Mouse (Mus musculus) liver, embryonic 14.5 days (tissue): ENCODE measurements around the gene Srgap1. TPM values are rescaled to one million over a fixed set of nuclear protein-coding genes. Genes with fewer than 3 reads are reported as not detected.

ENCODE experiments used
- ATAC-seq: fragments of 200-750 bp; cut with Nextera tagmentation; 2 replicates; pipeline ENCODE4 v1.8.0; 2017; ENCODE audit warnings: moderate number of reproducible peaks, mild to moderate bottlenecking, moderate library complexity; ENCODE audit not compliant: insufficient read depth
- DNase-seq, 3 experiments: peaks; one replicate each; pipeline ENCODE4 v3.0.0-alpha.2; 2012 to 2013; ENCODE audit warnings: low read depth in 3 of 3, low spot score in 3 of 3
- H3K27ac ChIP-seq: fragments of 300-500 bp; sonication (generic); 2 replicates; pipeline ENCODE4 v1.5.1; 2014; ENCODE audit warnings: moderate library complexity, mild to moderate bottlenecking, control low read depth, inconsistent platforms
- H3K27me3 ChIP-seq: fragments of 300-500 bp; sonication (generic); 2 replicates; pipeline ENCODE4 v1.6.1; 2014; ENCODE audit warnings: mild to moderate bottlenecking, low read length, moderate library complexity; ENCODE audit not compliant: control insufficient read depth, insufficient read depth
- H3K36me3 ChIP-seq: fragments of 300-500 bp; sonication (generic); replicated peaks from 2 replicates; pipeline ENCODE4 v1.6.1; 2014; ENCODE audit warnings: low read depth; ENCODE audit not compliant: control insufficient read depth, insufficient read depth
- H3K4me1 ChIP-seq, 2 experiments: fragments of 200-500 bp in 1 of 2; fragments of 300-500 bp in 1 of 2; sonication (generic) in 1 of 2; replicated peaks; 2 replicates each; pipeline ENCODE4 v1.6.1; 2012 to 2014; ENCODE audit warnings: antibody characterized with exemption in 1 of 2, inconsistent platforms in 1 of 2, low read length in 1 of 2; ENCODE audit not compliant: control insufficient read depth in 2 of 2, insufficient read depth in 2 of 2
- H3K4me2 ChIP-seq: fragments of 300-500 bp; sonication (generic); 2 replicates; pipeline ENCODE4 v1.6.1; 2014; ENCODE audit warnings: low read depth, mild to moderate bottlenecking, control low read depth, moderate library complexity
- H3K4me3 ChIP-seq, 2 experiments: fragments of 200-500 bp in 1 of 2; fragments of 300-500 bp in 1 of 2; sonication (generic) in 1 of 2; 2 replicates each; pipeline ENCODE4 v1.5.1; 2012 to 2014; ENCODE audit warnings: low read depth in 2 of 2, low read length in 2 of 2, mild to moderate bottlenecking in 2 of 2, control low read depth in 1 of 2, inconsistent platforms in 1 of 2, moderate library complexity in 1 of 2; ENCODE audit not compliant: insufficient read depth in 1 of 2
- H3K9ac ChIP-seq: fragments of 300-500 bp; sonication (generic); replicated peaks from 2 replicates; pipeline ENCODE4 v1.6.1; 2014; ENCODE audit warnings: mild to moderate bottlenecking, control low read depth, moderate library complexity
- H3K9me3 ChIP-seq: fragments of 300-500 bp; sonication (generic); 2 replicates; pipeline ENCODE4 v1.6.1; 2016; ENCODE audit warnings: low read length, mixed read lengths; ENCODE audit not compliant: control insufficient read depth
- CTCF ChIP-seq: IDR thresholded peaks from 2 replicates; pipeline ENCODE4 v1.5.1; 2016; ENCODE audit warnings: antibody characterized with exemption, low read depth, control low read depth
- EP300 ChIP-seq: IDR thresholded peaks from 2 replicates; pipeline ENCODE4 v1.6.1; 2016; ENCODE audit warnings: antibody characterized with exemption, low read depth
- WGBS: fragments of 180-500 bp; shearing (Covaris S2); extraction: QIAGEN DNeasy Blood & Tissue Kit; methylation state at CpG from one replicate; pipeline ENCODE4 v1.1.7; 2014; ENCODE audit not compliant: insufficient replicate concordance; 5-methylcytosine and 5-hydroxymethylcytosine counted together
- polyA plus RNA-seq, 2 experiments: library from polyadenylated mRNA; depleted of rRNA in 1 of 2; stranded (reverse) in 1 of 2; unstranded in 1 of 2; fragments of >200 nt; fragmentation: Nextera tagmentation in 1 of 2; extraction: Ambion mirVana in 1 of 2; gene quantifications; 2 replicates each; pipeline versions ENCODE4 v1.2.1 to v1.2.3; 2012 to 2014

Srgap1 gene
- polyA plus RNA-seq (2012; rRNA removed) (0.60 and 0.66 TPM in 2 replicates), polyA plus RNA-seq (2014; fragmentation: Nextera tagmentation; extraction: Ambion mirVana) (0.59 and 0.79 TPM in 2 replicates)

DNA sequence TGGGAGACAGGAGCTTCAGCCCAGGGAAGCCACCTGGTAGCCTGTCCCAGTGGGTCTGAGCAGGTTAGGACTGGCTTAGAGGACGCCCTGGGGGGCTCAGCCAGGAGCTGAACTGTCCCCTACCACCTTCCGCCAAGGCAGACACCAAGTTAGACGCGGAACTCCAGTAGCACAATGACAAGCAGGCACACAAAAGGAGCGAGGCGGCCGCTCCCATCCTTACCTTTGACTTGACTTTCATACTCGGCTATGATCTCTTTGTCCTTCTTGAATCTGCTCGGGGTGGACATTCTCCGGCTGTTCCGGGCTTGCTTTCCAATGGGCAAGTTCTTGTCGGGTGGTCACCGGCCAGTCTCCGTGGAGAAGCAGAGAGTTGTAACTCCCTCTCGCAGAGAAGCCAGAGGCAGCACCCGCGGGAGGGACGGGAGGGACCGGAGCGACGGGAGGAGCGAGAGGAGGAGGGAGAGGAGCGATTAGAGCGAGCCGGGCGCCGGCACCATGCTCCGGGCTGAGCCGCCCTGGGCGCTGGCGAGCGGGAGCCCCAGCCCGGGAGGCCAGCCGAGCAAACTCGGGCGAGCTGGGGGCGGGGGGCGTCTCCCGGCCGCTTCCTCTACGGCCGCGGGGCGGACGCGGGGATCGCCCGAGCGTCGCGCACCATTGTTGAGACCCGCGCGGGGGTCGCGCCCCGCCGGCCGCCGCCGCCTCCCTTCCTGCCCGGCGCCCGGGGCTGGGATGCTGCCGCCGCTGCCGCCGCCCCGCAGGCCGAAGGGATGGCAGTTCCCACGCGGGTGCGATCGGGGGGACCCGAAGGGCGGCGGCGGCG lies at the start of gene Srgap1:
Gene Srgap1 (minus strand): TSS at position 412 of the 823 bp plus-strand sequence.
- H3K9ac ChIP-seq: peak within 1 kb of the TSS; percentile 9
- H3K27ac ChIP-seq: no peak within 1 kb of the TSS
- peaks cover 21% of the 10 kb centered on the region for H3K27me3 ChIP-seq
- H3K4me2 ChIP-seq: peak within 1 kb of the TSS; percentile 63
- H3K4me3 ChIP-seq: peak within 1 kb of the TSS; percentile 57 to 60
- H3K4me1 ChIP-seq: peaks cover 0 to 4% of the 10 kb centered on the region in 2 experiments; a peak in 2 of 4 replicates
- no peaks in the 10 kb centered on the region for H3K36me3 ChIP-seq
- DNase-seq (no peak), ATAC-seq (peak; percentile 69)
- no peaks in the 10 kb centered on the region for H3K9me3 ChIP-seq
- TF ChIP-seq CTCF: no peak
- no peak for TF ChIP-seq EP300
- 2% methylated on average over 59 of the region's 79 CpGs for WGBS

DNA sequence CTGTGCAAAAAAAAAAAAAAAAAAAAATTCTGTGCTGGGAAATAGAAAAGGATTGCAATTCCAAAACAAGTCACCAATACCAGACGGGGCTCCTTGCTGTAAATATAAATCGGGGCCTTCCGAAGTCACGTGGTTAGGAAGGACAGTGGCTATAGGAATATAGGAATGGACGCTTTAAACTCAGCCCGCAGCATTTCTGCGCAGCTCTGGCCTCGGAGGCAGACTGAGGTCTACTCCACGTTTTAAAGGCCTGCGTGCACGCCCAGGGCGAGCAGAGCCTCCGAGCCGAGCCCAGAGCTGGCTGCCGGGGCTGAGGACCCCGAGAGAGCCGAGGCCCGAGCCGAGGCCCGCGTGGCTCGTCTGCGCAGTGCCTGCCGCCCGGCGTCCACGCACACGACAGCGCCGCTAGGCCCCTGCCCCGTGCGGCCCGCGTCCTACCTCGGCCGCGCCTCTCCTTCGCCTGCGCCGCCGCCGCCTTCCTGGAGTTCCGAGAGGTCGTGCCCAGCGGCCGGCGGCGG lies 49.4 kb upstream of the Srgap1 start:
- Histone ChIP-seq H3K27me3 (no peaks in the 10 kb centered on the region), H3K4me1 (0 out of 4 replicates have a peak, but pooled peaks cover 0 to 3% of the 10 kb centered on the region in 2 experiments), H3K27ac (no peak overlapping the region), H3K4me3 (peak overlapping the region; percentile 67), H3K9me3 (no peaks in the 10 kb centered on the region), H3K9ac (peak overlapping the region; percentile 39), H3K4me2 (peak overlapping the region; percentile 75), H3K36me3 (no peaks in the 10 kb centered on the region)
- TF ChIP-seq CTCF: no peak
- no peak for TF ChIP-seq EP300
- DNase-seq (peak in 2 of 3 experiments; percentile 12 to 14), ATAC-seq (peak; percentile 70)
- 1% methylated on average over 48 of the region's 48 CpGs for WGBS

DNA sequence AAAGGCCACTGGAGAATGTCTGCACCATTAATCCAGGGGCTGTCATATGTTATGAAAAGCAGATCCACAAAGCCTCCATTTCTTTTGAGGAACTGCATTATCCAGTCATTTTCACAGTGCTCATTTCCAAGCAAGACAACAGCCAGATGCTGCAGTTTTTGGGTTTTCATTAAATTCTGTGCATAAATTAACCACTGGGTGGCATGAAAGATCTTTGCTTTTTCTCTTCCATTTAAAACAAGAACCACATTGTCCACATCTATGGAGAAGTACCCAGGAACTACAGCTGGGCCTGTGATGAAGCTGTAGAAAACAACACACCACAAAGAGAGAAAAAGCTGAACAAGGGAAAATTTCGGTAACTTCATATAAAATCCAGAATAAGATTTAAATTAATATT lies 43.4 kb upstream of the Srgap1 start:
- no peak overlapping the region for H3K9ac ChIP-seq

DNA sequence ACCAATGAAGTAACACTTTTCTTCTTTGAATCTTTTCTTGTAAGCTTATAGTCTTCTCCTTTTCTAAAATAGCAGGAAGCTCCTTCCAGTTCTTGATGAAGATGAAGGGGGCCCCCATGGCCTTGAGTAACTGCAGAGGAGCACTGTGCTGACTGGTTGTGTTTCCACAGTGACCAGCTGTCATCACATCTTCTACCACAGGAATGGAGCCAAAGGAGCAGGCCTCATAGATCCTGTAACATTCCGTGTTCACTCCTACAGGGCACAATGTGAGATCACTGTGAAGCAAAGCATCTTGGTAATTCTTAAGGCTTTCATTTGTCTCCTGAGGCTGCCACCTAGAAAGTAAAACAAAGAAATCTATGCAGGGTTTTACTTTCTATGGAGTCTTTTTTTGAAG lies 34.2 kb upstream of the Srgap1 start:
- WGBS: 71% methylated on average over 1 of the region's 1 CpGs
- Histone ChIP-seq H3K36me3 (no peaks in the 10 kb centered on the region), H3K9ac (no peak overlapping the region), H3K9me3 (no peaks in the 10 kb centered on the region), H3K4me3 (no peak overlapping the region), H3K4me2 (no peak overlapping the region), H3K4me1 (no peaks in the 10 kb centered on the region), H3K27ac (no peak overlapping the region), H3K27me3 (no peaks in the 10 kb centered on the region)
- TF ChIP-seq EP300: no peak
- no peak for TF ChIP-seq CTCF
- ATAC-seq (no peak), DNase-seq (no peak)

More for the DNA sequence above, 43.4 kb upstream of the Srgap1 start:
- H3K27ac ChIP-seq: no peak overlapping the region
- 66% methylated on average over 1 of the region's 1 CpGs for WGBS
- no peaks in the 10 kb centered on the region for H3K4me1 ChIP-seq
- no peak for DNase-seq
- H3K4me3 ChIP-seq: no peak overlapping the region
- TF ChIP-seq EP300 (no peak), CTCF (no peak)
- H3K27me3 ChIP-seq: no peaks in the 10 kb centered on the region
- H3K36me3 ChIP-seq: no peaks in the 10 kb centered on the region; the same call in 1 of the 2 replicates
- no peak for ATAC-seq
- no peaks in the 10 kb centered on the region for H3K9me3 ChIP-seq
- no peak overlapping the region for H3K4me2 ChIP-seq

DNA sequence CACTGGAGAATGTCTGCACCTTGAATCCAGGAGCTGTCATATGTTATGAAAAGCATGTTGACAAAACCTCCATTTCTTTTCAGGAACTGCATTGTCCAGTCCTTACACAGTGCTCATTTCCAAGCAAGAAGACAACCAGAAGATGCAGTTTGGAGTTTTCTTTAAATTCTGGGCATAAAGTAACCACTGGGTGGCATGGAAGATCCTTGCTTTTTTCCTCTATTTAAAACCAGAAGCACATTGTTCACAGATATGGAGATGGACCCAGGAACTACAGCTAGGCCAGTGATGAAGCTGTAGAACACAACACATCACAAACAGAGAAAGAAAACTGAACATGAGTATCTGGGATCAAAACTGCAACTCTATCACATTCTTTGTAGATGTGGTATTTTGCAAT lies 22.0 kb upstream of the Srgap1 start:
- Histone ChIP-seq H3K4me3 (no peak overlapping the region), H3K9me3 (no peaks in the 10 kb centered on the region), H3K4me1 (no peaks in the 10 kb centered on the region), H3K9ac (no peak overlapping the region), H3K36me3 (no peaks in the 10 kb centered on the region), H3K27ac (no peak overlapping the region), H3K4me2 (no peak overlapping the region), H3K27me3 (no peaks in the 10 kb centered on the region)
- no peak for ATAC-seq
- TF ChIP-seq CTCF (no peak), EP300 (no peak)
- no peak for DNase-seq
